Mouse (Mus musculus) layer of hippocampus, adult 11-12 months (tissue): ENCODE measurements around the gene Fzd2.
A peak's percentile ranks its signal among the peaks of the same experiment; 100 is the strongest.
"Not testable (repeated sequence)": the region's sequence is repeated elsewhere in the genome, so short reads cannot be mapped to it uniquely, and the experiment has no call there.

Experiments used
- DNase-seq: peaks from one replicate; pipeline ENCODE4 v3.0.0; 2022; ENCODE audit warnings: low spot score

Gene Fzd2

GRCm38 (mm10) chr11:102604010-102604584, at the start of gene Fzd2:
Gene Fzd2 (plus strand): TSS chr11:102604396.
- DNase-seq: peak; percentile 74

- DNase-seq: no peak
Measured at GRCm38 (mm10) chr11:102555400-102556030, 48.7 kb upstream of the Fzd2 start.

- DNase-seq: peak; percentile 96
Measured at GRCm38 (mm10) chr11:102556031-102556715, 48.0 kb upstream of the Fzd2 start, which contains the start of gene Gpatch8. Gene Gpatch8 (minus strand): TSS chr11:102556392.

GRCm38 (mm10) chr11:102556716-102557074, 47.5 kb upstream of the Fzd2 start:
- no peak for DNase-seq

- DNase-seq: no peak
Measured at GRCm38 (mm10) chr11:102557386-102557785, 46.8 kb upstream of the Fzd2 start.

- no peak for DNase-seq
Measured at GRCm38 (mm10) chr11:102558704-102559103, 45.5 kb upstream of the Fzd2 start.

GRCm38 (mm10) chr11:102564952-102565671, 39.1 kb upstream of the Fzd2 start:
- not testable (repeated sequence) for DNase-seq

GRCm38 (mm10) chr11:102565741-102566140, 38.5 kb upstream of the Fzd2 start:
- DNase-seq: no peak

GRCm38 (mm10) chr11:102566290-102566689, 37.9 kb upstream of the Fzd2 start:
- DNase-seq: no peak

- no peak for DNase-seq
Measured at GRCm38 (mm10) chr11:102567157-102567556, 37.0 kb upstream of the Fzd2 start.

GRCm38 (mm10) chr11:102567723-102568122, 36.5 kb upstream of the Fzd2 start:
- no peak for DNase-seq

GRCm38 (mm10) chr11:102568191-102568590, 36.0 kb upstream of the Fzd2 start:
- no peak for DNase-seq

GRCm38 (mm10) chr11:102568756-102569377, 35.3 kb upstream of the Fzd2 start:
- no peak for DNase-seq

- DNase-seq: peak; percentile 85
Measured at GRCm38 (mm10) chr11:102572866-102573663, 31.1 kb upstream of the Fzd2 start.

- DNase-seq: no peak
Measured at GRCm38 (mm10) chr11:102575034-102575433, 29.2 kb upstream of the Fzd2 start.

GRCm38 (mm10) chr11:102576050-102576754, 28.0 kb upstream of the Fzd2 start:
- DNase-seq: no peak

GRCm38 (mm10) chr11:102578341-102579118, 25.7 kb upstream of the Fzd2 start:
- DNase-seq: peak; percentile 32

- no peak for DNase-seq
Measured at GRCm38 (mm10) chr11:102579165-102580033, 24.8 kb upstream of the Fzd2 start, which contains the start of gene Gm11627. Gene Gm11627 (minus strand): TSS chr11:102579461.

GRCm38 (mm10) chr11:102580034-102580330, 24.2 kb upstream of the Fzd2 start:
- DNase-seq: no peak
